Mouse (Mus musculus): ENCODE measurements around the gene Defb43. TPM values are rescaled to one million over a fixed set of nuclear protein-coding genes. Genes with fewer than 3 reads are reported as not detected.

Gene Defb43
- polyA plus RNA-seq (2012; rRNA removed) = not detected in 2 replicates

DNA sequence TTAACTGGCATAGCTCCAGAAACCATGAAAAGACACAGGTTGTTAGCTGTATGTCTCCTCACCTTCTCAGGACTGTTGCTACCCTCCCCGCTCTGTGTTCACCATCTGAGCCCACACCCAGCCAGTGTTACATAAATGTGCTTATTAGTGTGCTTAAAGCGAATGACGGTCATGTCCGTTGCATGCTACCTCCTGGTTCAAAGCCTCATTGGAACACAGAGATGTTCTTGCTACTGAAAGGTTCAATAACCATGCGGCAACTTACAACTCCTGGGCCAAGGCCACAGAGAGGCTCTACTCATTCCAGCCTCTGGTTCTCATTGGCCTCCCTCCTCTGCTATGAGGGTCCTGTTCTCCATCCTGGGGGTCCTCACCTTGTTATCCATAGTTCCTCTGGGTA is at the start of gene Defb43:
TSS of gene Defb43 (plus strand) at position 301 of the 400 bp plus-strand sequence.

GRCm38 (mm10) chr14:62984410-62984809 is 27.2 kb upstream of the Defb43 start, which contains the start of gene Defb48:
TSS of gene Defb48 (minus strand) at chr14:62984510.

DNA sequence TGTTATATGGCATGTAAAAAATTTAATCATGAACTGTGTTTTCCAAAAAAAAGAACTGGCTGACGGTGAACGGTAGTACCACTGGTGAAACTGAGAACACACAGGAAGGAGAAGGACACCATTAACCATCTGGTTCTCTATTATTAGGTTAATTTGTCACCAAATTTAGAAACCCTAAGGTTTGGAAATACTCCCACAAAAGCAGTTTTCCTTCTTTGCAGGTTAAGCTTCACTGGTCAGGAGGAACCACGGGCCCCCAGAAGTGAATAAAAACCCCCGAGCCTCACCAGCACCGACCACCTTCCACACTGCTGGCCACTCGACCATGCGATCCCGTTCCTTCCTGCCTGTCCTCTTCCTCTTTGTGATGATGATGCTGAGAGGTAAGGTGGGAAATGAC is 13.8 kb upstream of the Defb43 start, which contains the start of gene Defb47:
TSS of gene Defb47 (plus strand) at position 301 of the 400 bp plus-strand sequence.

GRCm38 (mm10) chr14:63046691-63047090 is 35.1 kb downstream of the Defb43 start, which contains the start of gene Defb42:
TSS of gene Defb42 (plus strand) at chr14:63046991.

DNA sequence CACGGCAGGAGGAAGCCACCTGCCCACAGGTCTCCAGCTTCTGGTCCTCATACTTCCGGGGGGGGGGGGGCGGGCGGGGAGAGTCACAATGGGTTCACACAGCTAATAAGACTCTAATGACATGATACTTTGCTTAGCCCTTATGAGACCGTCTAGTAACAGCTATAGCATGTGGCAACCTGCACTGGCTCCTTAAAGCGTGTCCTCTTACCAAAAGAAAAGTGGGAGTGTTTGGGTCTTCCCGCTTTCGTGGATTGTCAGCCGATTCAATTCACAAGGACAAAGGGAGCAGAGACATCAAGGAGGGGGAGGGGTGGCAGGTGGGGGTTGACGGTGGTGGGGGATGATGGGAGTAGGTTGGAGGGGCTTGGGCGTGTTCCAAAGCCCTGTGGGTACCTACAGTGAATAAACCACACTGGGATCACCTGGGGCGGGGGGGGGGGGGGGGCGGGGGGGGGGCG is 38.4 kb downstream of the Defb43 start, which contains the start of gene Defb30:
TSS of gene Defb30 (minus strand) at position 51 of the 461 bp plus-strand sequence.

Other genes starting within 250 kb of the Defb43 start
- gene Wdfy2, start 174.1 kb upstream of the Defb43 start, polyA plus RNA-seq (2012; rRNA removed) = 2.7 and 3.4 TPM in 2 replicates
- not detected in 2 replicates for gene Defb48, start 27.3 kb upstream of the Defb43 start, polyA plus RNA-seq (2012; rRNA removed)
- gene Defb47, start 13.7 kb upstream of the Defb43 start, polyA plus RNA-seq (2012; rRNA removed) = not detected in 2 replicates
- 0.36 TPM in 1 of 2 replicates, not detected in the other for gene Defb42, start 35.2 kb downstream of the Defb43 start, polyA plus RNA-seq (2012; rRNA removed)
- gene Defb30, start 38.2 kb downstream of the Defb43 start, polyA plus RNA-seq (2012; rRNA removed) = not detected in 2 replicates